Mouse (Mus musculus): ENCODE measurements around the gene Kif5a. TPM values are rescaled to one million over a fixed set of nuclear protein-coding genes. Genes with fewer than 3 reads are reported as not detected.
"Not testable (repeated sequence)": the region's sequence is repeated elsewhere in the genome, so short reads cannot be mapped to it uniquely, and the experiment has no call there.

Kif5a gene
- 100 to 1,000 TPM; 581 to 593 TPM for total RNA-seq (2021)
- long read RNA-seq, experiment 1, full-length matches to known transcripts, result 241 of 465 reads
- long read RNA-seq, experiment 1, partial matches to known transcripts, result 93 of 465 reads
- long read RNA-seq, experiment 1, other reads (novel, unspliced or antisense), result 131 of 465 reads
- long read RNA-seq, experiment 2, full-length matches to known transcripts, result 159 of 338 reads
- long read RNA-seq, experiment 2, partial matches to known transcripts, result 77 of 338 reads
- long read RNA-seq, experiment 2, other reads (novel, unspliced or antisense), result 102 of 338 reads

GRCm38 (mm10) chr10:127262548-127263398, at the start of gene Kif5a:
TSS of gene Kif5a (minus strand) at chr10:127263348.
- DNase-seq (ENCODE audit: low spot score in 2 of 2), result peak; percentile 52 to 81
- intact Hi-C loops (cut with DNase I), result no loop called here

GRCm38 (mm10) chr10:127312858-127313257, 49.7 kb upstream of the Kif5a start:
- intact Hi-C loops (cut with DNase I), result no loop called here
- DNase-seq (ENCODE audit: low spot score in 2 of 2), result no peak

GRCm38 (mm10) chr10:127312356-127312676, 49.2 kb upstream of the Kif5a start:
- peak; percentile 77 to 83 for DNase-seq (ENCODE audit: low spot score in 2 of 2)
- intact Hi-C loops (cut with DNase I), result no loop called here

DNA sequence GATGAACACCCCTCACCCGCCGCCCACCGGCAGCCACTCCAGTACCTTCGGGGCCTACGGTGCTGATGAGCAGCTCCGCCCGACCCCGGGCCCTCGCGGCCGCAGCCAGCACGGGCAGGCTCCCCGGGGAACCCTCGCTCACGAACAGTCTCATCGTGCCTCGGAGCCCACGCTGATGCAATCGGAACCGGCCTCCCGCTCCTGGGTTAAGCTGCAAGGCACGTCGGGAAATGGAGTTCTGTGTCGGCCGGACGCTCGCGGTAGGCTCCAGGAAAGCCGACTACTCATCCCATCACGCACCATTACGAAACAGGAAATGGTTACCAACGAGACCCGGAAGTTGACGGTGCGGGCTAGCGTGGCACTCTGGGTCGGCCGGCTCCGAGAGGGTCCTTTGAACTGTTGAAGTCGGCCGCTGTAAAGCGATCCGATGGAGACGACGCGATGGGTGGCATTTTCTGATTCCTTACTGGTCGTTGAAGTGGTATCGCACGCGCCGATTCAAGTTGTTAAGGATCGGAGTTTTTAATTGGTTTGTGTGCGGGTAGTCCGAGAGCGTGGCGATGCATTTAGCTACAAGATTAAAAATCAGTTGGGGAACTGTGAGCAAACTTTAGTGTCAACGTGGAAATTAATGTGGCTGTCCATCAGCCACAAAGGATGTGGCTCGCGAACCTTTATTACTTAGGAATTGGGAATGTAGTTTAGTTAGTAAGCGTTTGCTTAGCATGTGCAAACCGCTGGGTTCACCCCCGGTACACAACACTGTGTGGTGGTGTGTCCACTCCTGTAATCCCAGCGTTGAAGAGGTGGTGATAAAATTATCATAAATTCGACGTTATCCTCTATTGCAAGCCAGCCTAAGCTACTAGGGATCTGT, 48.6 kb upstream of the Kif5a start, which contains the start of gene Mars:
Gene Mars, minus strand, starts transcription at position 311 of the 880 bp plus-strand sequence.
- intact Hi-C loops (cut with DNase I), result no loop called here
- DNase-seq (ENCODE audit: low spot score in 2 of 2), result peak; percentile 95 to 96

GRCm38 (mm10) chr10:127310523-127311475, 47.7 kb upstream of the Kif5a start:
- intact Hi-C loops (cut with DNase I), result no loop called here
- no peak for DNase-seq (ENCODE audit: low spot score in 2 of 2)

DNA sequence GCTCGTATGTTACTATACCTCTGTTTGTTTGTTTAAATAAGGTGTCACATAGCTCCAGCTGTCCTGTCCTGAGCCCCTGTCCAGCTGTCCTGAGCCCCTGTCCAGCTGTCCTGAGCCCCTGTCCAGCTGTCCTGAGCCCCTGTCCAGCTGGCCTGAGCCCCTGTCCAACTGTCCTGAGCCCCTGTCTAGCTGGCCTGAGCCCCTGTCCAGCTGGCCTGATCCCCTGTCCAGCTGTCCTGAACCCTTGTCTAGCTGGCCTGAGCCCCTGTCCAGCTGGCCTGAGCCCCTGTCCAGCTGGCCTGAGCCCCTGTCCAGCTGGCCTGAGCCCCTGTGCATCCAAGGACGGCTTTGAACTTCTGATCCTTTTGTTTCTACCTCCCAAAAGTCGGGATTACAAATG, 46.0 kb upstream of the Kif5a start:
- intact Hi-C loops (cut with DNase I); DNase-seq (ENCODE audit: low spot score in 2 of 2): not testable (repeated sequence)

- DNase-seq (ENCODE audit: low spot score in 2 of 2), result no peak
- intact Hi-C loops (cut with DNase I), result no loop called here
Measured at GRCm38 (mm10) chr10:127303136-127303535, 40.0 kb upstream of the Kif5a start.

GRCm38 (mm10) chr10:127300361-127300760, 37.2 kb upstream of the Kif5a start:
- no peak for DNase-seq (ENCODE audit: low spot score in 2 of 2)
- intact Hi-C loops (cut with DNase I), result no loop called here

DNA sequence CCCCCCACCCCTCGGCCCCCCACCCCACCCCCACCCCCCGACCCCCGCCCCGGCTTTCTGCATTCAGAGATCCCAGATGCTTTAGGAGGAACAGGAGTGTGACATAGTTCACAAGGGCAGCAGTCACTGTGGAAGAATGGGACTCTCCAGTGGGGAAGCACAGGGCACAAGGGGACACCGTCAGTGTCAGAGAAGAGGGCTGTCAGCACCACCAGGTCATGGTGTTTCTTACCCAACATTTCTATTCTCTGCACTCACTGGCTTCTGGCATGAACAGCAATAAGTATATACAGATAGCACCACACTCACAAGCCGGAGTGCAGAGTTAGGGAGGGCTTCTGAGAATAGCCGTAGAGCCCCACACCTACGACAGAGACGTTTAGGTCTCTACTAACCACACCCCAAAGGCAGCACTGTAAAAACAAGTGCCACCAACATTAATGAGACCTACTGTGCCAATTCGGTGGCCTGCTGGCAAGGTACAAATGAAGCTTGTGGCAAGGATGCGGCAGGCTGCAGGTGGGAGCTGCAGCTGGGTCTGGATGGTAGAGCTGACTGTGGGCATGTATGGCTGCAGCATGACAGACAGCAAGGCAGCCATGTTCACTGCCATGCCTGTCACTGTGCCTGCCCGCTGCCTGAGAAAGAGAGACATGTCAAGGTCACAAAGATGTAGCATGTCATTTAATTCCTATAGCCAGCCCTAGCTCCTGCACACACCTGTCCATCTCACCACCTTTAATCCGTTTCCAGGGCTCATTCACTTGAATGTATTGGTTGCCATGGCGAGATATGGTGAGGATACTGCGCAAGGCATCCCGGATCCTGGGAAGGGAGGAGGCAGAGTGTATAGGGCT, 34.1 kb upstream of the Kif5a start:
- DNase-seq (ENCODE audit: low spot score in 2 of 2), result no peak
- intact Hi-C loops (cut with DNase I), result no loop called here

DNA sequence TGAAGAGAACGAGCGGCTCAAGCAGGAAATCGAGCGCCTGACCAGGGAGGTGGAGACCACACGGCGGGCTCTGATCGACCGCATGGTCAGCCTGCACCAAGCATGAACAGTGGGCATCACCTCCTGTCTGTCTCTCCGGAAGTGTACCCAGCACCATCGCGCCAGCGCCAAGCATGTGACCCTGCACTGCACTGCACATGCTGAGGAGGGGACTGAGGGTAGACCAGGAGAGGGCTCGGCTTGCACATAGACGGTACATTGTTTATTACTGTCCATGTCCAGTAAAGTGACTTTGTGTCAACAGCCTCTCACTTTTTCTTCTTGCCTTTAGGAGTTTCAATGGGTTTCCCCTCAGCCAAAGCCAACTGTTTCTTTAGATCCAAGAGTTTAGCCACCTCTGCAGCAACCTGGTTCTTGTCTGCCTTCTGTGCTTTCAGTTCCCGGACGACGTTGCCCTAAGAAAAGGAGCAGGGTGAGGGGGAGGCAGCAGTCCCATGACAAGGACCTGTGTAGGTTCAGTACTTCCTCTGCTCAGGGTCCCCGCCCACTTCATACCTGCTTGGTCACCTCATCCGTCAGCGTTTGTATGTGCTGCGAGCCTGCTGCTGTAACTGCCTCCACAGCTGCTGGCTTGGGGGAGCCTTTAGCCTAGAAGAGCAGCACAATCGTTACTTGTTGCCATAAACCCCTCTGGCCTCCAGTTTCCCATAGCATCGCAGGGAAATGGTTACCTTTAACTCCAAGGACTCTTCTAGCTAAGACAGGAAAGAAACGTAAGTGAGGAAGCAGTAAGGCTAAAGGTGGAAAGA, 33.0 kb upstream of the Kif5a start:
- DNase-seq (ENCODE audit: low spot score in 2 of 2), result no peak
- intact Hi-C loops (cut with DNase I), result no loop called here

- intact Hi-C loops (cut with DNase I), result no loop called here
- DNase-seq (ENCODE audit: low spot score in 2 of 2), result no peak
Measured at GRCm38 (mm10) chr10:127294895-127295510, 31.9 kb upstream of the Kif5a start.

GRCm38 (mm10) chr10:127293590-127294113, 30.5 kb upstream of the Kif5a start:
- DNase-seq (ENCODE audit: low spot score in 2 of 2), result no peak
- intact Hi-C loops (cut with DNase I), result no loop called here

GRCm38 (mm10) chr10:127292987-127293538, 29.9 kb upstream of the Kif5a start:
- intact Hi-C loops (cut with DNase I), result no loop called here
- DNase-seq (ENCODE audit: low spot score in 2 of 2), result no peak

DNA sequence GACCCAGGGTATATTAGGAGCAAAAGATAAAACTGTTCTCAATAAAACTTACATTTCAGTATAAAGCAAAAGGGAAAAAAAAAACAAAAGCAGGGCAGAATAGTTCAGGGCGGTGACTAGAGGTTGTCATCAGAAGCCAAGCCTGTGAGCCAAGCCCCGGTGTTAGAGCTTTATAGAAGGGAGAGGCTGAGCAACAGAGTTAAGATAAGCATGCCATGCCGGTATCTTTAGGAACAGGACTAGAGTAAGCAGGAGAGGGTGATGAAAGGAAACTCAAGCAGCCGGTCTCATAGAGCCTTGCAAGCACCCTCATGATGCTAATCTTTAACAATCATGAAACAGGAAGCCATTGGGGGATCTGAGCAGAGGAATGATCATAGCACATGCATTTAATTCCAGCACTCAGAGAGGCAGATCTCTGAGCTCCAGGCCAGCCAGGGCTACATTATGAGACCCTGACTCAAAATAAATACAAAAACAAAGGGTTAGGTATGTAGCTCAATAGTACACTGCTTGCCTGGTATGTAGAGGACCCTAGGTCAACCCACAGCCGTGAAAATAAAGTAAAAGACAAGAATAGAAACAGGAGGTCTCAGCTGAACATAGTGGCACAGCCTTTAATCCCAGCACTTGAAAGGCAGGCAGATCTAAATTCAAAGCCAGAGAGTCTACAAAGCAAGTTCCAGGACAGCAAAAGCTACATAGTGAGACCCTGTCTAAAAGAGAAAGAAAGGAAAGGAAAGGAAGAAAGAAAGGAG, 28.9 kb upstream of the Kif5a start:
- intact Hi-C loops (cut with DNase I), result no loop called here
- DNase-seq (ENCODE audit: low spot score in 2 of 2), result no peak
